Mouse (Mus musculus) fat pad, adult 2 months (tissue): ENCODE measurements around the gene Pkd1l2.

Experiments
- DNase-seq: peaks from one replicate; pipeline ENCODE4 v3.0.0-alpha.2; 2011; ENCODE audit warnings: low read depth, low spot score; ENCODE audit errors: extremely low read depth

Gene Pkd1l2

GRCm38 (mm10) chr8:117082399-117082872 is at the start of gene Pkd1l2:
TSS of gene Pkd1l2 (minus strand) at chr8:117082449.
- no peak for DNase-seq

GRCm38 (mm10) chr8:117127063-117127462 is 44.8 kb upstream of the Pkd1l2 start:
- DNase-seq: no peak

GRCm38 (mm10) chr8:117126411-117126810 is 44.2 kb upstream of the Pkd1l2 start:
- no peak for DNase-seq

GRCm38 (mm10) chr8:117125854-117126253 is 43.6 kb upstream of the Pkd1l2 start:
- no peak for DNase-seq

- DNase-seq: peak; percentile 56
These were observed 41.8 kb upstream of the Pkd1l2 start for GRCm38 (mm10) chr8:117123850-117124633.

- no peak for DNase-seq
These were observed 39.0 kb upstream of the Pkd1l2 start for GRCm38 (mm10) chr8:117121277-117121676.

- no peak for DNase-seq
These were observed 36.2 kb upstream of the Pkd1l2 start for GRCm38 (mm10) chr8:117118409-117118808.

GRCm38 (mm10) chr8:117116534-117116933 is 34.3 kb upstream of the Pkd1l2 start:
- no peak for DNase-seq

GRCm38 (mm10) chr8:117115676-117116446 is 33.6 kb upstream of the Pkd1l2 start:
- no peak for DNase-seq

- DNase-seq: no peak
These were observed 32.8 kb upstream of the Pkd1l2 start for GRCm38 (mm10) chr8:117115094-117115493.

GRCm38 (mm10) chr8:117112261-117112660 is 30.0 kb upstream of the Pkd1l2 start:
- no peak for DNase-seq

GRCm38 (mm10) chr8:117111641-117112040 is 29.4 kb upstream of the Pkd1l2 start:
- DNase-seq: no peak

GRCm38 (mm10) chr8:117109801-117110390 is 27.6 kb upstream of the Pkd1l2 start:
- no peak for DNase-seq

- DNase-seq: no peak
These were observed 26.9 kb upstream of the Pkd1l2 start for GRCm38 (mm10) chr8:117109018-117109711.

GRCm38 (mm10) chr8:117107533-117107932 is 25.3 kb upstream of the Pkd1l2 start:
- DNase-seq: no peak

- no peak for DNase-seq
These were observed 15.4 kb upstream of the Pkd1l2 start for GRCm38 (mm10) chr8:117097564-117098191.

GRCm38 (mm10) chr8:117097051-117097563 is 14.9 kb upstream of the Pkd1l2 start:
- DNase-seq: no peak

- no peak for DNase-seq
These were observed 13.4 kb upstream of the Pkd1l2 start, which contains the start of gene Bco1 for GRCm38 (mm10) chr8:117095647-117096046. TSS of gene Bco1 (plus strand) at chr8:117095854.

- peak; percentile 11 for DNase-seq
These were observed 11.8 kb upstream of the Pkd1l2 start for GRCm38 (mm10) chr8:117094053-117094452.

- DNase-seq: no peak
These were observed 7.6 kb upstream of the Pkd1l2 start for GRCm38 (mm10) chr8:117089802-117090201.
